Mouse (Mus musculus): ENCODE data around the gene AC129217.1. TPM values are rescaled to one million over a fixed set of nuclear protein-coding genes. Genes with fewer than 3 reads are reported as not detected.

The AC129217.1 gene
- polyA plus RNA-seq, 1 experiment from 2014 or later = 3.3 TPM

- in situ Hi-C loops (cut with MboI; ENCODE audit: low pct_unique_long_range_greater_than_20kb) = no loop called here
- ATAC-seq = no peak
- CTCF ChIA-PET = interaction anchor here (0.7 to 1.3 kb wide), 3 partner anchors 12 to 229 kb away, joined by 3 to 5 read pairs (median 3); partner anchors contain the start of gene Ints5
Observed at GRCm38 (mm10) chr19:8881034-8881392, 51.4 kb downstream of the AC129217.1 start.

GRCm38 (mm10) chr19:8883616-8884015, 54.0 kb downstream of the AC129217.1 start, which contains the start of the genes Lbhd1 and Gm49403:
Gene Lbhd1, plus strand, starts transcription at chr19:8883732.
Gene Gm49403, plus strand, starts transcription at chr19:8883930.
- no peak for TF ChIP-seq CTCF (IDR thresholded peaks at IDR 0.05)
- DNase-seq (ENCODE audit: low read depth, low spot score) (no peak), ATAC-seq (no peak)
- no peaks in the 10 kb centered on the region for H3K27me3 ChIP-seq
- ChIA-PET POLR2A (no interaction called here), CTCF (no interaction called here)
- in situ Hi-C loops (cut with MboI; ENCODE audit: low pct_unique_long_range_greater_than_20kb) = no loop called here

More at GRCm38 (mm10) chr19:8881034-8881392, 51.4 kb downstream of the AC129217.1 start:
- no peak for TF ChIP-seq CTCF (IDR thresholded peaks at IDR 0.05)
- no peaks in the 10 kb centered on the region for H3K27me3 ChIP-seq
- POLR2A ChIA-PET = interaction anchor here (0.6 to 2.1 kb wide), 6 partner anchors 10 to 85 kb away, joined by 3 to 6 read pairs (median 3); partner anchors contain the start of genes Eml3, Ints5 and Ubxn1
- DNase-seq (ENCODE audit: low read depth, low spot score) = no peak

GRCm38 (mm10) chr19:8886916-8887584, 57.5 kb downstream of the AC129217.1 start:
- CTCF ChIA-PET = interaction anchor here (1.2 to 1.9 kb wide), 5 partner anchors 12 to 54 kb away, joined by 3 to 5 read pairs (median 3); partner anchors contain the start of gene Mta2
- ATAC-seq = no peak
- in situ Hi-C loops (cut with MboI; ENCODE audit: low pct_unique_long_range_greater_than_20kb) = no loop called here
- no peak for TF ChIP-seq CTCF (IDR thresholded peaks at IDR 0.05)
- DNase-seq (ENCODE audit: low read depth, low spot score) = no peak
- H3K27me3 ChIP-seq = no peaks in the 10 kb centered on the region
- POLR2A ChIA-PET = no interaction called here

- ATAC-seq (no peak), DNase-seq (ENCODE audit: low read depth, low spot score) (no peak)
- in situ Hi-C loops (cut with MboI; ENCODE audit: low pct_unique_long_range_greater_than_20kb) = no loop called here
- CTCF ChIA-PET = interaction anchor here (1.2 to 1.9 kb wide), 6 partner anchors 8 to 54 kb away, joined by 3 to 5 read pairs (median 3); partner anchors contain the start of gene Mta2
- TF ChIP-seq CTCF (IDR thresholded peaks at IDR 0.05) = no peak
- POLR2A ChIA-PET = interaction anchor here (0.6 to 2.0 kb wide), 5 partner anchors 8 to 222 kb away, joined by 3 to 5 read pairs (median 3); partner anchors contain the start of gene Ubxn1
- H3K27me3 ChIP-seq = no peaks in the 10 kb centered on the region
Observed at GRCm38 (mm10) chr19:8887585-8888463, 58.3 kb downstream of the AC129217.1 start.

- H3K27me3 ChIP-seq = no peaks in the 10 kb centered on the region
- in situ Hi-C loops (cut with MboI; ENCODE audit: low pct_unique_long_range_greater_than_20kb) = no loop called here
- ChIA-PET CTCF (interaction anchor here (1.4 to 1.9 kb wide), 4 partner anchors 9 to 53 kb away, joined by 3 to 4 read pairs (median 3); partner anchors contain the start of gene Mta2), POLR2A (interaction anchor here (0.7 to 2.0 kb wide), 6 partner anchors 9 to 221 kb away, joined by 3 to 5 read pairs (median 4); partner anchors contain the start of gene Ubxn1)
- peak; percentile 94 for ATAC-seq
- DNase-seq (ENCODE audit: low read depth, low spot score) = peak; percentile 76
- TF ChIP-seq CTCF (IDR thresholded peaks at IDR 0.05) = no peak
Observed at GRCm38 (mm10) chr19:8888511-8889385, 59.2 kb downstream of the AC129217.1 start, which contains the start of the genes 1810009A15Rik and Gm49416. Gene 1810009A15Rik, plus strand, starts transcription at chr19:8888853. Gene Gm49416, plus strand, starts transcription at chr19:8888926.

Other genes starting within 250 kb of the AC129217.1 start
- not detected for gene Slc22a8, start 238.5 kb upstream of the AC129217.1 start, polyA plus RNA-seq (2021)
- gene Slc22a6, start 211.7 kb upstream of the AC129217.1 start, polyA plus RNA-seq (2021) = not detected
- 0.01 TPM for gene Chrm1, start 166.0 kb upstream of the AC129217.1 start, polyA plus RNA-seq (2021)
- gene Slc3a2, start 106.4 kb upstream of the AC129217.1 start, polyA plus RNA-seq (2021) = 807 TPM
- 64.7 TPM for gene Wdr74, start 93.9 kb upstream of the AC129217.1 start, polyA plus RNA-seq (2021)
- gene 1700092M07Rik, start 89.1 kb upstream of the AC129217.1 start, polyA plus RNA-seq (2021) = 0.86 TPM
- 116 TPM for gene Stx5a, start 88.4 kb upstream of the AC129217.1 start, polyA plus RNA-seq (2021)
- gene Nxf1, start 72.7 kb upstream of the AC129217.1 start, polyA plus RNA-seq (2021) = 164 TPM
- gene Tmem223, start 58.8 kb upstream of the AC129217.1 start, polyA plus RNA-seq (2021) = 74.3 TPM
- gene Tmem179b, start 55.3 kb upstream of the AC129217.1 start, polyA plus RNA-seq (2021) = 58.9 TPM
- gene Taf6l, start 43.4 kb upstream of the AC129217.1 start, polyA plus RNA-seq (2021) = 25.8 TPM
- 148 TPM for gene Polr2g, start 31.2 kb upstream of the AC129217.1 start, polyA plus RNA-seq (2021)
- gene Zbtb3, start 27.2 kb upstream of the AC129217.1 start, polyA plus RNA-seq (2021) = 5.0 TPM
- 51.4 TPM for gene Ttc9c, start 10.4 kb upstream of the AC129217.1 start, polyA plus RNA-seq (2021)
- gene Hnrnpul2, start 9.8 kb upstream of the AC129217.1 start, polyA plus RNA-seq (2021) = 136 TPM
- gene Bscl2, start 7.7 kb downstream of the AC129217.1 start, polyA plus RNA-seq (2021) = 4.1 TPM
- 0.50 TPM for gene Gng3, start 9.4 kb downstream of the AC129217.1 start, polyA plus RNA-seq (2021)
- 0.10 TPM for gene Lrrn4cl, start 21.0 kb downstream of the AC129217.1 start, polyA plus RNA-seq (2021)
- 270 TPM for gene Ubxn1, start 41.7 kb downstream of the AC129217.1 start, polyA plus RNA-seq (2021)
- 50.7 TPM for gene Uqcc3, start 51.1 kb downstream of the AC129217.1 start, polyA plus RNA-seq (2021)
- 15.4 TPM for gene Lbhd1, start 54.0 kb downstream of the AC129217.1 start, polyA plus RNA-seq (2021)
- not detected for gene Gm49403, start 54.2 kb downstream of the AC129217.1 start, polyA plus RNA-seq (2021)
- 69.6 TPM for gene 1810009A15Rik, start 59.1 kb downstream of the AC129217.1 start, polyA plus RNA-seq (2021)
- 5.9 TPM for gene Gm49416, start 59.2 kb downstream of the AC129217.1 start, polyA plus RNA-seq (2021)
- gene Ints5, start 63.2 kb downstream of the AC129217.1 start, polyA plus RNA-seq (2021) = 31.2 TPM
- 308 TPM for gene Ganab, start 68.3 kb downstream of the AC129217.1 start, polyA plus RNA-seq (2021)
- 53.3 TPM for gene B3gat3, start 90.6 kb downstream of the AC129217.1 start, polyA plus RNA-seq (2021)
- gene Rom1, start 99.6 kb downstream of the AC129217.1 start, polyA plus RNA-seq (2021) = 9.1 TPM
- 56.5 TPM for gene Eml3, start 99.8 kb downstream of the AC129217.1 start, polyA plus RNA-seq (2021)
- 141 TPM for gene Mta2, start 112.1 kb downstream of the AC129217.1 start, polyA plus RNA-seq (2021)
- gene Tut1, start 124.1 kb downstream of the AC129217.1 start, polyA plus RNA-seq (2021) = 24.6 TPM
- 419 TPM for gene Eef1g, start 137.3 kb downstream of the AC129217.1 start, polyA plus RNA-seq (2021)
- gene Ahnak, start 159.5 kb downstream of the AC129217.1 start, polyA plus RNA-seq (2021) = 57.7 TPM